Mouse (Mus musculus) WW6 (cell line): ENCODE data around the gene Il16.
"Not testable (repeated sequence)": the region's sequence is repeated elsewhere in the genome, so short reads cannot be mapped to it uniquely, and the experiment has no call there.

Experiments used
- DNase-seq: peaks from one replicate; pipeline ENCODE4 v3.0.0-alpha.2; 2013; ENCODE audit warnings: low read depth, low spot score

The Il16 gene

DNA sequence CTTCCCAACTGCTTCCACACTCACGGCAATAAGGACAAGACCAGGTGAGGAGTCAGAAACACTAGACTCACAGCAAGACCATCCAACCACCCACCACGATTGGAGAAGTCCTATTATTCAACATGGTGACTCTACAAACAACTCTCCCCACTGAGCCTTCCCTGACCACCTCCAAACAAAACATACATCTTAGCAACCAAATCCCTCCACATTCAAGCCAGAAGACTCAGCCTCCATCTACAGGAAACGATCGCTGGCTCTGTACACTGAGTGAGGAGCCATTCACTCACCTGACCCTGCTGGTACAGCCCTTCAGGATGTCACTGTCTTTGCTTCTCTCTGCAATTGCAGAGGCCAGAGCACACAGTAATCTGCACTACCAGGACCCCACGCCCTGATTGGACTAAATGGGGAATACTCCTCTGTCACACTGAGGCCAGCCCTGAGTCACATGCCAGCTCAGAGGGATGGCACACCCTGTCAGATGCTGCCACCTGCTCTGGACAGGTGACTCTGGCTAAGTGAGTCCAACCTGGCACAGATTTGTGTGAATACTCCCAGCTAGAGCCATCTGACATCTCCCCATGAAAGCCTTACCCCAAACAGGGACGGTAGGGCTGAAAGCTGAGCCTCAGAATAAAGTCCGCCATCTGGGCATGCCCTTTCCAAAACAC is 10.3 kb downstream of the Il16 start:
- no peak for DNase-seq

DNA sequence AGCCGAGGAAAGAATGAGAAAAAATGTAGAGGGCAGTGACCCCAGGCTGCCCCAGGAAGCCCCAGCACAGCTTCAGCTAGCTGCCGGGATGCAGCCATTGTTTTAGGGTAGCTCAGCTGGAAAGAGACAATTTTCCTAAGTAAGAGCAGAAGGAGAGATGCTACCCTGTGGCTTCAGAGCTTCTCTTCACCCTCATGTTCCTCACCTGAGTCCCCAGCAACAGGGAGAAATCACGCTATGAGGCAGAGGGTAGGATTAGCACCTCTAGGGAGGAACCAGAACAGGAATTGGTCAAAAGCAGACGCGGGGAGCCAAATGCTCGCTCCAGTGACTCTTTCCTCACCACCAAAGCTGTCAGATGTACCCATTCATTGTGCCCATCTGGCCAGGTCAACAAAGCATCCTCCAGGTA is 10.8 kb downstream of the Il16 start:
- no peak for DNase-seq

GRCm38 (mm10) chr7:83734246-83734645 is 11.3 kb downstream of the Il16 start:
- no peak for DNase-seq

DNA sequence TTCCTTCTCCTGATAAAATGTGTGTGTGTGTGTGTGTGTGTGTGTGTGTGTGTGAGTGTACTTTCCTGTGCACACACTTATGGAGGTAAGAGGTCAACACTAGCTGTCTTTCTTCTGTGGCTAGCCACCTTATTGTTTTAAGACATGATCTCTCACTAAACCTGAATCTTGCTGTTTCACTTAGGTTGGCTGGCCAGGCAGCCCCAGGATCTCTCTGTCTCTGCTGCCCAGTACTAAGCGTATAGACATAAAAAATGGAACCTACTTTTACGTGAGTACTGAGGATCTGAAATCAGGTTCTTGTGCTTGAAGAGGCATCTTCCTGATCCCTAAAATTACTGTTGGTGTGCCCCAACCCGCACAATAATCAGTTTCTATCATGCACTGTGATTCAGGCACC is 12.7 kb downstream of the Il16 start:
- no peak for DNase-seq

GRCm38 (mm10) chr7:83731961-83732666 is 13.4 kb downstream of the Il16 start:
- DNase-seq, result no peak

DNA sequence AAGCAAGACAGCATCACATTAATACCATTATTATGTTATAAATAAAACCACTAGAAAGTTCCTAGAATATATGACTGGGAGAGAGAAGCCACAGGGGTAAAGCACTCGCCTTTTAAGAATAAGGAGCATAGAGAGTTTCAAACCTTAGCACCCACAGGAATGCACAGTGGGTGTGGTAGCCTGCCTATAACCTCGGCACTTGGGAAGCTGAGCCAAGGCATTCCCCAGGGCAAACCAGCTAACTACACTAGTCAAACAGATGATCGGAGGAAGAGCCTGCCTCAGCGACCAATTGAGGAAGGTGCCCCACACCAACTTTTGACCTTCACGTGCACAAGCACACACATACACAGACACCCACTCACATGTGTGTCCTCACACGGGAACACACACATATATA is 14.2 kb downstream of the Il16 start:
- no peak for DNase-seq

- DNase-seq, result no peak
Measured at GRCm38 (mm10) chr7:83726936-83727632, 18.4 kb downstream of the Il16 start.

DNA sequence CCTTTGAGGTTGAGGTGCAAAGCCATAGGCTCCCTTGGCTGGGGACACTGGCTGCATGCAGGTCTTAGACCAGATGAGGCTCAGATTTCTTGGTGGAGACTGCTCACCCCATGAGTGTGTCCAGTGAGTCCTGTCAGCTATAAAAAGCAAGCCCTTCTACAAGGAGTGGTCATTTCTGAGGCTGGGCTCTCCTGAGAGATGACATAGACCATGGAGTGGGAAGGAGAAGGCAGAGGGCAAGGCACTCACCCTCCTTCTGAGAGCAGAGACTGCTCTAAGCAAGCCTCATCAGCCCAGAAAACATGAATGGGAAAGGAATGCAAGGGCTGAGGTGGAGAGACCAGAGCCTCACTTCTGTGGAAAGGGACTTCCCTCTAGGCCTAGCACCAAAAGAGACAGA is 19.7 kb downstream of the Il16 start:
- no peak for DNase-seq

- no peak for DNase-seq
Measured at GRCm38 (mm10) chr7:83724541-83724940, 21.0 kb downstream of the Il16 start.

- no peak for DNase-seq
Measured at GRCm38 (mm10) chr7:83723954-83724353, 21.6 kb downstream of the Il16 start.

DNA sequence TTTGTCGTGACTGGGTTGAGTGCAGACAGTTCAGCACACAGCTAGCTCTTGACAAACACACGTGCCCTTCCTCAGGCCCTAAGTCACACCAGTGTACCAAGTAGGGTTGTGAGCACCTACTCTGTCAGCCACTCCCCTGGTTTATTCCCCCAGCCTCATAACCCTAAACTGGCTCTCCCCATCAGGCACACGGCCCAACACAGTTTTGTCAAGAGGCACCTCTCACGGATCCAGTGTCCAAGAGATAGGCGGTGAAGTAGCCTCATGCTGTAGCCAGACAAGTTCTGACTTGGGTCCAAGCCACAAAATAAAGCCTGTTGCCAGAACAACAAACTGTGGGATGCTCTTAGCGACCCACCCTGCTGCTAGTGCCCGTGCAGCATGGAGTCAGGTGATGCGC is 22.3 kb downstream of the Il16 start:
- DNase-seq, result no peak

GRCm38 (mm10) chr7:83722485-83722884 is 23.0 kb downstream of the Il16 start:
- no peak for DNase-seq

DNA sequence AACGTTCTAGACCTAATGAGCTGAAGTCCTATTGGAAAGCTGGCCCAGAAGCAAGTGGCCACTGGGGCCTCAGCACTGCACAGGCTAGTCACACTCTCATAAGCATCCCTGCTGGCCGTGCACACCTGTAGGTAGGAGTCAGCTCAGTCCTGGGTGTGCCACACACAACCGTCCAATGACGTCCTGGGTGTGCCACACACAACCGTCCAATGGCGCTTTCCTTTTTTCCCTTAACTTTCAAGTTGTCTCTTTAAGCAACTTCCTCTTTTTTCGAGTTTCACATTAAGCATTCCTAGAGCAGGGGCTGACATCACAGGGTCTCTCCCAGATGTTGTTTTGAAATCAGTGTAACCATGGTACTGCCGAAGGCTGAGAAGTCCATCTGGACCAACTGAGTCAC is 25.3 kb downstream of the Il16 start:
- DNase-seq, result no peak

DNA sequence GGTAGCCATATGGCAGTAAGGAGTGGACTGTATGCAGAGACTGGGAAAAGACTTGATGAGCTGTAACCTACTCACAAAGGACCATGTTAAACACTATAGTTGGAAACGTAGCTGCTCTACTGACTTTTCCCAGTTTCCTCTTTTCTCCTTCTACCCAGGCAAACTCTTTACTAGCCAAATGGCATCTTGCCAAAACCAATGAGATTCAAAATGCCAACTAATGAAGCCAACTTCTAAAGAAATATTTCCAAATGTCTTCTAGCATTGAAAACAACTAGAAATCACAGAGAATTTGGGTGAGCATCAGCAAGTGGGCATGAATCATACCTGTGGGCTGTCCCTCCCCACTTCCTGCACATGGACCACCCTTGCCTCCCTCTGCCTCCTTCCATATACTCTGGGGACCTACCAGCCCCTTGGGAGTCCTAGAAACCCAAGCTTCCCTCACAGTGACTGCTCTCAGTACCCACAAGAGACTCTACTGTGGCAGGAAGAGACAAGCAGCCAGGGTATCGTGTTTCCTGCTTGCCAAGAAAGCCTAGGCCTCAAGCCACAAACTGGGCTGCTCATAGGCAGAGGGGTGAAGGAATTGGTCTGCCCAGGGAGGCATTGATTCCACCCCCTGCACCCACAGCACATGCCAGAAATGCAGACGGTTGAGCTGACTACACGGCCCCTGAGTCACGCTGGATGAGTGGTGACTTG is 28.4 kb downstream of the Il16 start:
- DNase-seq, result no peak

GRCm38 (mm10) chr7:83713639-83714038 is 31.9 kb downstream of the Il16 start:
- no peak for DNase-seq

DNA sequence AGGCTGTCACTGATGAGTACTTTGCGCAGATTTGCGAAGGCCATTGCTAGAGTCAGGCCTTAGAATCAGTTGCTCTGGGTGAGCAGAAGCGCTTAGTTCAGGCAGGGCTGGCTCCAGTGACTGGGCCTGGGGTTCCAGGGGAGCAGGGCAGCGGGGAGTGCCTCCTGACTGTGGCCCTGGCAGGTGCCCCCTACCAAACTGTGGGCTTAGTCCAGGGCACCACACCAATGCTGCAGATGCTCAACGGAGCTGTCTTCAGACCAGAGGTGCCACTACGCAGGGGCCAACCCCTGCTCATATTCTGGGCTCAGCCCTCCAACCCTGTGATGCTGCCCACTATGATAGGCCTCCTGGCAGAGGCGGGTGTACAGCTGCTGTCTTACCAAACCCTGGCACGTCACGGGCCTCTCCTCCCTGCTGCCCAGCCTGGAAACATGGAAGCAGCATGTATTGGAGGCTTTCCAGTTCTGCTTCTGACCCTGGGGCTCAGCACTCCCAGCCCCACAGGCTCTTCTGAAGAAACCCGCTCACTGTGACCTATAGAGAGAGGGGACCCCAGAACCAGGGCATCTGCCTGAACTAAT is 33.8 kb downstream of the Il16 start:
- DNase-seq, result not testable (repeated sequence)

DNA sequence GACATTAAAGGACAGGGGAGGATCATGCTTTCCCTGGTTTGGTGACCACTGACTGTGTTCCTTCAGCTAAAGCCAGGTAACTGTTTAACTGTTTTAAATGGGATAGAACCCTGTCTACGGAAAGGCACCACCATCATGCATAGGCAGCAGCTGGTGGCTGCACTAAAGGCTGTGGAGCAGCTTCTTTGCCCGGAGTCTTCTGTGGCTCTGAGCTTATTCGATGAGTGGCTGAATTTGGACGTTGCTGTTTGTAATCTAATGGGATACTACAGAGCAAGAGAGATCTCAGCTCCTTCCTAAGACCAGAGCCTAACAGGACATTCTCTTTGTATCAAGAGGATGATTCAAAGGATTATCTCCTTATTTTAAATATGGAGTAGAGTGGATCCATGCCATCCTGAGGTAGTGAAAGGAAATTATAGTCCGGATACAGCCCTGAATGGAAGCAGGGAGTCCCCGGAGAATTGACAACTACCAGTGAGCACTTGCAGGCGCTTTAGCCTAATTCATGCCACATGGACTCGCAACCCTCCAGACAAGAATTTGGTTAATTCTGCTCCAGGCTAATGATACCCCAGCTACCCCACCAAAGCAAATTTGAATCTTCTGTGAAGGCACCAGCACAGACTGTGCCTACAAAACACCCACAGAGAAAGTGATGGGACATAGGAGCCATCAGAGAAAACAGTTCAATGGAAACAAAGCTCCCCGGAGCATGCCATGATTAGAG is 42.3 kb downstream of the Il16 start:
- DNase-seq, result no peak

GRCm38 (mm10) chr7:83699066-83699745 is 46.3 kb downstream of the Il16 start:
- DNase-seq, result no peak

- DNase-seq, result no peak
Measured at GRCm38 (mm10) chr7:83695449-83696212, 49.9 kb downstream of the Il16 start.
